Mouse (Mus musculus) left cerebral cortex, postnatal 14 days (tissue): ENCODE measurements around the gene Nicn1. TPM values are rescaled to one million over a fixed set of nuclear protein-coding genes. Genes with fewer than 3 reads are reported as not detected.
"Not testable (repeated sequence)": the region's sequence is repeated elsewhere in the genome, so short reads cannot be mapped to it uniquely, and the experiment has no call there.

ENCODE experiments used
- DNase-seq, 2 experiments: peaks; one replicate each; pipeline ENCODE4 v3.0.0; 2021 to 2022; ENCODE audit warnings: low spot score in 2 of 2, mixed read lengths in 1 of 2
- intact Hi-C: fragments of 180-260 bp; cut with DNase I; formaldehyde crosslinking; loops from one replicate; pipeline ENCODE4 v1.15.1; 2025
- total RNA-seq, 2 experiments: library from RNA; stranded (reverse); gene quantifications; 2 replicates each; pipeline ENCODE4 v1.2.3; 2021

The Nicn1 gene
- total RNA-seq, 2 experiments from 2014 or later, result 108 to 118 TPM

DNA sequence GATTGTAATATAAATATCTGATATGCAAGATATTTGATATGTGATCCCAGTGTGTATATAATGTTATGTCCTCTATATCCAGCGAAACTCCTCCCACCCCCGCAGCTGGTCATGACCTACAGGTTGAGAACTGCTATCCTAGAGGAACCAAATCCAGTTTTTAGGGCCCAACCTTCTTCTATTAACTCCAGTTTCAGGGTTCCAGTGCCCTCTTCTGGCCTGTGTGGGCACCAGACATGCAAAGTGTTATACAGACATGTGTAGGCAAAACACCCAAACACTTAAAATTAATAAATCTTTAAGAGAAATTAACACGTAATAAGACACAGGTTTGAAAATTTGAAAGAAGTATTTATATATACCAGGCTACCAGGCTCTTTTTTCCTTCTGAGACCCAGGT is 27.3 kb downstream of the Nicn1 start:
- DNase-seq, result no peak

DNA sequence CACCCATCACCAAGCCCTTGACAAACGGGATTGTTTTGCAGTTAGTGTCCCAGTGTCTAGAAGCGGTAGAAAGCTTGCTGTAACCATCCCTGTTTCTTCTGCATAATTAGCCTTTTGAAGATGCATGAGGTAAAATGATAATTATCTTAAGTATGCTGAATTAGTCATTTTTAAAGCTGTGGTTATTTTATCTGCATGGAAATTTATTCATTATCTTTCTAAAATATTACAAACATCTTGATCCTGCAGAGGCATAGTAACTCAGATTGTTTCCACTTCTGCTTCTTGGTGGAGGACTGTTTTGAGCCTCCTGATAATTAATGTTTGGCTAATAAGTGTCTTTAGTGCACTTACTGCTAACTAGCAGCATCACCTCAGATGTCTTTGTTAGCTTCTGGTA is 28.2 kb downstream of the Nicn1 start:
- intact Hi-C loops, result no loop called here
- DNase-seq, result no peak

More for the DNA sequence above, 27.3 kb downstream of the Nicn1 start:
- intact Hi-C loops, result no loop called here

DNA sequence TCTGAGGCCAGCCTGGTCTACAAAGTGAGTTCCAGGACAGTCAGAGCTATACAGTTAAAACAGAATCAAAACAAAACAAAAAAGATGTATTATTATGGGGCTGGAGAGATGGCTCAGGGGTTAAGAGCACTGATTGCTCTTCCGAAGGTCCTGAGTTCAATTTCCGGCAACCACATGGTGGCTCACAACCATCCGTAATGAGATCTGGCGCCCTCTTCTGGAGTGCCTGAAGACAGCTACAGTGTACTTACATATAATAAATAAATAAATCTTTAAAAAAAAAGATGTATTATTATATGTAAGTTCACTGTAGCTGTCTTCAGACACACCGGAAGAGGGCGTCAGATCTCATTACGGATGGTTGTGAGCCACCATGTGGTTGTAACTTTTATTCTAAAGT is 31.8 kb downstream of the Nicn1 start:
- intact Hi-C loops, DNase-seq: not testable (repeated sequence)

DNA sequence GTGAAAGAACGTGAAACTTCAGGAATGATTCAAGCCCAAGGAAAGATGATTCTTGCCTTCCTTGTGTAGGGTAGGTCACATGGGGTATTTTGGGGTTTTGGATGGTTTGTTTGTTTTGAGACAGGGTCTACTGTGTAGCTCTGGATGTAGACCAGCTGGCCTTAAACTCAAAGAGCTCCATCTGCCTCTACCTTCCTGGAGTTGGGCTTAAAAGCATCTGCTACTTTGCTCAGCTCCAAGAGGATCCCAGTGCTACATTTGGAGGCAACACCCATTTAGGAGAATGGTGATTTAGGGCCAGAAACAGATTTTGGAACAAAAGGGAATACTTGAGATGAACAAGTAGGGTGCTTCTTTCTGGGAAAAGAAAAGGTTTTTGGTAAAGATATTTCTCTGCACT is 34.6 kb downstream of the Nicn1 start:
- no peak for DNase-seq
- intact Hi-C loops, result no loop called here

DNA sequence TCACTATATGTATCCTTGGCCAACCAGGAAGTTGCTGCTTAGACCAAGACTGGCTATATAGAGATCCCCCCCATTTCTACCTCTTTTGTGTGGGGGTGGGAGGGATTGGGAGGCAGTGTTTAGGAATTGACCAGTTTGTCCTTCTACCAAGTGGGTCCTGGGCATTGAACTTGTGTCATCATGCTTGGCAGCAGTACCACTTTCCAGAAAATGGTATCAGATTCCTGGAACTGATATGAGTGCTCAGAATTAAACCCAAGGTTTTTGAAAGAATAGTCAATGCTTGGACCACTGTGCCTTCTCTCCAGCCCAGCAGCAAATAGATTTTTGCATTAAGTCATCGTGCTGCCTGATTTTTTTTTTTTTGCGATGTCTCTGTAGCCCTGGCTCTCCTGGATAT is 35.6 kb downstream of the Nicn1 start:
- no peak for DNase-seq
- intact Hi-C loops, result no loop called here

DNA sequence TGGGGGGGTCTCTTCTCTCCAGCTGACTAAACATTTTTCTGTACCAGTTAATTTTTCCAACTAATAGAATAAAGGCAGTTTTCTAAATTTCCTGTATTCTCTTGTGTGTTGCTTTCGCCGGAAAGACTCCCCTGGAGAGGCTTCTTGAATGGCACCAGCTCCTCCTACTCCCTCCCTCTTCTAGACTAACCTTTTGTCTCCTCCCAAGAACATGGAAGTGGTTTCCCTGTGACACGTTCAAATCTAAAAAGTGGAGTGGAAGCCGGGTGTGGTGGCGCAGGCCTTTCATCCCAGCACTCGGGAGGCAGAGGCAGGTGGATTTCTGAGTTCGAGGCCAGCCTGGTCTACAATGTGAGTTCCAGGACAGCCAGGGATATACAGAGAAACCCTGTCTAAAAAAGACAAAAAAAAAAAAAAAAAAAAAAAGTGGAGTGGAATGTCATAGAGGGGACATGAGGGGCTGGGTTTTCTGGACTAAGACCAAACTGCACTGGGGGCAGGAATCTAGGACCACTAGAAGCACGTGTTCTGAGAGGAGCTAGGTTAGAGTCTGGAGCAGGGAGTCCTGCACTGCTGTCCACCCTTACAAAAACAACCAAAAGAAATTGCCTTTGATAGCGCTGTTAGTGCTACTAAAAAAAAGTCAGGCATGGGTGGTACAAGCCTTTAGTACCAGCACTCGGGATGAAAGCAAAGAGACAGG is 47.8 kb downstream of the Nicn1 start:
- intact Hi-C loops, result no loop called here
- no peak for DNase-seq

DNA sequence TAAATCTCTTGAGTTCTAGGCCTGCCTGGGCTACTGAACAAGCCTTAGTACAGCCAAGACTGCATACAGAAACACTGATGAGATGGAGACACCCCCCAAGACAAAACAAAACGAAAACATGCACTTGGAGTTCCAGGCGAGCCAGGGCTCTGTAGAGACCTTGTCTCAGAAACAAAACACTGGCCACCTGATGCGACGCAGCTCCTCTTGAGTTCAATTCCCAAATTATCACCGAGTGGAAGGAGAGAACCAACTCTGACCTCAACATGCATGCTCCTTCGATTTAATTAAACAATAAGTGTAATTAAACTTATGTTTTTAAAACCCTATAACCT is 48.3 kb downstream of the Nicn1 start:
- intact Hi-C loops, result no loop called here

DNA sequence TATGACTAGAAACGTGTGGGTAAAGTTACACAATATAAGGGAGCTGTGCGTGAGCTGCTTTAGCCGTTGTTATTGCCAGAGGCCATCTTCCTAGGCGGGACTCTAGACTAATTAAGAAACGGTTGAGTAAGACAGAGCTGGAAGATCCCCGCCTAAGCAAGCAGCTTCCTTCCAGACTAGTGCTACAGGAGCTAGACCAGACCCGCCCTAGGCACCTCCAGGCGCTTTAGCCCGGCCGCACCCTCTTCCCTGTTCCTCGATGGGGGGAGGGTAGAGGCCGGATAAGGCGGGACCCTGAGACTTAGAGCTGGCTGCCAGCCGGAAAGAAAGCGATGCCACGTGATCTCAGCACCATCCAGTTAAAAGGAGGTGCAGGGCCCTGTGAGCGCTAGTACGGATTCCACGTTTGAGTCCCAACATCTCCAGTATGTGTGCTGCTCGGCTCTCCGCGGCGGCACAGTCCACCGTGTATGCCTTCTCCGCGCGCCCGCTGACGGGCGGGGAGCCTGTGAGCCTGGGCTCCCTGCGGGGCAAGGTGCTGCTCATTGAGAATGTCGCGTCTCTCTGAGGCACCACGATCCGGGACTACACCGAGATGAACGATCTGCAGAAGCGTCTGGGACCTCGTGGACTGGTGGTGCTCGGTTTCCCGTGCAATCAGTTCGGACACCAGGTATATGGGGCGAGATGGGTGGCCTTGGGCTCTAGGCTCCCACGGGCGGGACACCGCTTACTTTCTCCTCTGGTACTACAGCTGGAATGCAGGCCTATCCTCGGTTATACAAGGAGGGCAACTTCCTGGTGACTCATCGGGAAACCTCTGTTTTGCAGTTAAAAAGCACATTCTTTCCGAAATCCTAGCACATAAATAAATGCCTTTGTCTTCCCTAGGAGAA is 48.9 kb downstream of the Nicn1 start, which contains the start of gene Gpx1:
Gpx1 (plus strand) TSS at position 18 of the 896 bp plus-strand sequence.
- intact Hi-C loops, result no loop called here
- DNase-seq, result peak; percentile 84 to 86

More for the DNA sequence above, 48.3 kb downstream of the Nicn1 start:
- no peak for DNase-seq

DNA sequence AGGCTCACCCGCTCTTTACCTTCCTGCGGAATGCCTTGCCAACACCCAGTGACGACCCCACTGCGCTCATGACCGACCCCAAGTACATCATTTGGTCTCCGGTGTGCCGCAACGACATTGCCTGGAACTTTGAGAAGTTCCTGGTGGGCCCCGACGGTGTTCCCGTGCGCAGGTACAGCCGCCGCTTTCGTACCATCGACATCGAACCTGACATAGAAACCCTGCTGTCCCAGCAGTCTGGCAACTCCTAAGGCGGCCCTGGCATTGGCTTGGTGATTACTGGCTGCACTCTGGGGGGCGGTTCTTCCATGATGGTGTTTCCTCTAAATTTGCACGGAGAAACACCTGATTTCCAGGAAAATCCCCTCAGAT is 49.6 kb downstream of the Nicn1 start:
- intact Hi-C loops, result no loop called here
- DNase-seq, result peak in 1 of 2 experiments; percentile 15

DNA sequence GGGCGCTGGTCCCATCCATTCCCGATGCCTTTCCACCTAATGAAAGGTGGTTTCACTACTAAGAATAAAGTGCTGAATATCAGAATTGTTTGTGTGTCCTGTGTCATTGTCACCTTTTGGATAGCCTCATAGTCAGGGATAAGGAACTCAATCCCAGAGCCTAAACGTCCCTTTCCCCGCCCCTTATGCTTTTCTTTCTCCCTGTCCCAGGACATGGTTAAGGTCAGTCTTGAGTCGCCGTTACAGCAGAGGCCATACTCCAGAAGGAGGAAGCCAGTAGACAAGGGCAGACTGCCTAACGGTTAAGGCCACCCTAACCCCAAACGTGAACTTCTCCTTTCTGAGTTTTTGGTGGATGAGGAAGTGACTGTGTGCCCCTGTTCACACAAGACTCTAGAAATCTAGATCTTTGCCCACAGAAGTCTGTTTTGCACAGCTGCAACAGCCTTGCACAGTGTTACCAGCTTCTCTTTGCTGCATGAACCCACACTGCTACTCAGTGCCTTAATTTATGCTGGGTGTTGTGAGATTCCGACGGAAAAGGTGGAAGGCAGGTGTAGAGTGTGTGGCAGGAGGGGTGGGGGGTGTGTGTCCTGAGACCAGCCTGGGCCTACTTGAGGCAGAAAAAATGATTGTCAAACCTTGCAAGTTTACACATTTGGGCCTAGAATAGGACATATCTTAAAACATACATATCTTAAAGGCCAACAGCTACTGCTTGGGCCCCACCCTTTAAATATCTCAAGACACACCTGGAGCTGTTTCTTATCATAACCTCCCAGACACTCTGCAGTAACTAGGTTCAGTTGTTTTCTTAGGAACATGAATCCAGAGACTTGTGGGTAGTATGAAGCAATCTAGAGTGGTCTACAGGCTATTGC is 50.3 kb downstream of the Nicn1 start:
- intact Hi-C loops, result no loop called here

DNA sequence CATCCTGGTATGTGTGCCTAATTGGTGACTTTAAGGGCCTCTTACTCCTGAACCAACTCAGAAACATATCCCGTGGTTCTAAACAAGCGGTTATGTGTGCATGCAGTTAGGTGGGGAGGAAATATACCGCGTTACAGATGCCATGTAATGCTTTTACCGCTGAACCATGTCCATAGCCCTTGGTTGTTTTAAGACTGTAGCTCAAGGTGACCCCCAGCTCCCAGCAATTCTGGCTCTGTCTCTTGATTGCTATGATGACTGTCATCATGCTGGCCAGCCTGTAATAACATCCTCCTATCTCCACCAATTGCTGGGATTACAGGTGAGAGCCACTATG is 50.9 kb downstream of the Nicn1 start:
- DNase-seq, result no peak
- intact Hi-C loops, result no loop called here

More for the DNA sequence above, 50.3 kb downstream of the Nicn1 start:
- DNase-seq, result peak in 1 of 2 experiments; percentile 33

DNA sequence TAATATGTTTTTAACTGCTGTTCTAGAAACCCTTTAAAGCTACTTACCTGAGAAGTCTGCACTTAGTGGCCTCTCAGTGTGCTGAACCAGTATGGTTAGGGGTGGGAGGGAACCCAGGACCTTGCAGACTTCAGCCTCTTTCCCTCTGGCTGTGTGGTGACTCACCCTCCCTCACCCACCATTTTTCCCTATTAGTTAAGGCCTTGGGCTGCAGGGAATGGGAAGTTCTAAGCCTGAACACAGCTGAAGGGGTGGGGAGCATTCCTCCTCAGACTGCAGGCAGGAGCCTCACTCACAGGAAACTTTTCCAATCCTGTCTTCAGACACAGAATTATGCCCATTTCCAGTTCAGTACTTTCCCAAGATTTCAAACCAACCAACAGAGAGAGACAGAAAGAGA is 51.6 kb downstream of the Nicn1 start:
- intact Hi-C loops, result no loop called here
- DNase-seq, result no peak

DNA sequence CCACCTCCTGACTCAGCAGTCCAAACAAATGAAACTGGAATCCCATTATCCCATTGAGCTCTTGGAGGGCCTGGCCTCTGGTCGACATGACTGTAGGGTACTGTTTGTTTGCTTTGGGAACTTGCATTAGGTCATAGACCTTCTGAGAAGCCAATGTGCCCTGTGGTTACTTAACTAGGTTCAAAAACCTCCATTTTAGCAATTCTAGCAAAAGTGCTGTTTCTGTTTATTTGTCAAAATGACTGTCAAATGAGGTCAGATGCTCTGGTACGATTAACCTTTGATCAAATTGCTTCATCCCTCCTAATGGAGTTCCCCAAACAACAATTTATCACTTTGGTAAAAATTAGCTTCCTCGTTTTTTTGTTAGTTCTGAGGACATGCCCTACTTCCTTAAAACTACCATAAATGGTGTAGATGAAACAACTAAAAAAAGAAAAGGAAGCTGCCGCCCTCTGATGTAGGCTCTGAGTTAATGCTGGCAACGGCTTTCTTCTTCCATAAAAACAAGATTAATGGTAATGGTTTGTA is 52.1 kb downstream of the Nicn1 start:
- peak in 1 of 2 experiments; percentile 37 for DNase-seq
- intact Hi-C loops, result no loop called here

DNA sequence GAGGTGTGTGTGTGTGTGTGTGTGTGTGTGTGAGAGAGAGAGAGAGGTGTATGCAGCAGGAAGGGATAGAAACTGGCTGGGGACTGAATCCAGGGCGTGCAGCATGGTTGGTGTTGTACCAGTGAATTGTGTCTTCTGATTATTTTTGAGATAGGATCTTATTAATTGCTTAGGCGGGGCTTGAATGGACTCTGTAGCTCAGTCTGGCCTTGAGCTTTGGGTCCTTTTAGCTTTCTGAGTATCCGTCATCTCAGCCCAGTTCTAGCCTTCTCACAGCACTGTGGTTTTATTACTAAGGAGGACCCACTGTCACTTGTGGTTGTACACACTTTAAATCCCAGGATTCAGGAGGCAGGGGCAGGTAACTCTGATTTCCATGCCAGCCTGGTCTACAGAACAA is 53.1 kb downstream of the Nicn1 start:
- DNase-seq, result no peak
- intact Hi-C loops, result no loop called here

DNA sequence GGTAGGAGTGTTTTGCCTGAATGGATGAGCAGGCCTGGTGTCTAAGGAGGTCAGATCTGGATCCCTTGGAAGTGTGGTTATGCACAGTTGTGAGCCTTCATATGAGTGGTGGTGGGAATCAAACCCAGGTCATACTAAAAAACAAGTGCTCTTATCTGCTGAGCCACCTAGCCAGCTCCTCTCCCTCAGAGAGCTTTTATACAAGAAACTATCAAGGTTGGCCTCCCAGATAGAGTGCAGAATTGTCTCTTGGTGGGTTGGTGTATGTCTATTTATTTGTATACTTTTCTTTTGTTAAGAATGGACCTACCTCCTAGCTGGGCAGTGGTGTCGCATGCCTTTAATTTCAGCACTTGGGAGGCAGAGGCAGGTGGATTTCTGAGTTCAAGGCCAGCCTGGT is 53.6 kb downstream of the Nicn1 start:
- DNase-seq, result no peak
- intact Hi-C loops, result no loop called here

DNA sequence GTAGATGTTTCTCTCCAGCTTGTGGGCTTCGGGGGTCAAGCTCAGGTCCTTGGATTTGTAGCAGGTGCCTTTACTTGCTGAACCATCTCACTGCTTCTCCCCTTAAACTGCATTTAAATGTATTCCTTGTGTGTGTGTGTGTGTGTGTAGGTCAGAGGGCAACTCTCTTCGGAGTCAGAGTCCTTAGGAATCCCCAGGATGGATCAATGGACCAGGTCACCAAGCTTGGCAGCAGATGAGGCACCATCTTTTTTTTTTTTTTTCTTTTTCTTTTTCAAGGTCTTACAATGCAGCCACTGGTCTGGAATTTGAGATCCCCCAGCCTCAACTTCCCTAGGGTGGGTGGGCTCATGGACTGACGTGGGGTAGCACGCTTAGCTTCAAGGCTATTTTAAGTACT is 54.2 kb downstream of the Nicn1 start:
- DNase-seq, result no peak
- intact Hi-C loops, result no loop called here
